Comparison of ENCODE assay signal across 16 mouse cellular contexts in the genomic region with DNA sequence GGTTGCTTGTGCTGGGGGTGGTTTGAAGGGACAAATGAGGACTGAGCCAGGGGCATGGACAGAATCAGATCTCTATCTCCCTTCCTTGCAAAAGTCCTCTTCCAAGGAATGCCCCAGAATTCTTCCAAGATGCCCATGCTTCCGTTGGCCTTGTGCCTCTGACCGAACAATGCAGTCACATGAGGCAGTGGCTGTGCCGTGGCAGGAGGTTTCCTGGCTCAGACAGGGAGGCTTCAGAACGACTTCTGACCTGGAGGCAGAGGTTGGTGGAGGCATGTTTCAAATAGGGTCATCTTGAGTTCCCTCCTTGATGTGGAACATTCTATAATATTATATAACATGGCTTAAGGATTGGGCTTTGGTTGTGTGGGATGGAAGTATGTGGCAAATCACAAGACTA.
"Had no signal": no experiment of that assay in that cellular context is flagged by ENCODE, and none has a peak within 500 bp of the region (broad histone marks: within the 10 kb centered on the region; RNA-seq: fewer than 3 reads in every experiment).

No protein-coding gene starts in this region.

- H3K4me1 ChIP-seq: liver, embryonic 15.5 days; lung, embryonic 15.5 days; stomach, embryonic 15.5 days had no signal

- H3K9me3 ChIP-seq: liver, embryonic 15.5 days; lung, embryonic 15.5 days; neural tube, embryonic 12.5 days; stomach, embryonic 15.5 days had no signal

- H3K27me3 ChIP-seq: lung, embryonic 15.5 days; midbrain, embryonic 12.5 days; neural tube, embryonic 12.5 days; stomach, embryonic 15.5 days had no signal

- H3K27ac ChIP-seq: liver, embryonic 15.5 days; lung, embryonic 15.5 days; macrophage; midbrain, embryonic 12.5 days; neural tube, embryonic 12.5 days; stomach, embryonic 15.5 days; stomach, postnatal 0 days had no signal

- DNase-seq: liver, postnatal 0 days; lung, adult 2 months; lung, postnatal 10 days; midbrain, embryonic 14.5 days; right cerebral cortex, postnatal 14 days; thymus, adult 2 months; thymus, postnatal 25 days; thymus, postnatal 4 days had no signal

- ATAC-seq: liver, postnatal 0 days had no signal

- H3K9ac ChIP-seq: liver, embryonic 15.5 days; liver, postnatal 0 days; lung, embryonic 15.5 days; midbrain, embryonic 12.5 days; neural tube, embryonic 12.5 days; stomach, embryonic 15.5 days had no signal

- H3K36me3 ChIP-seq: liver, embryonic 15.5 days; lung, embryonic 15.5 days; midbrain, embryonic 12.5 days; neural tube, embryonic 12.5 days; stomach, embryonic 15.5 days had no signal

- H3K4me3 ChIP-seq: liver, embryonic 15.5 days; lung, embryonic 15.5 days; megakaryocyte, embryonic 14.5 days; midbrain, embryonic 12.5 days; neural tube, embryonic 12.5 days; stomach, embryonic 15.5 days had no signal

- H3K4me2 ChIP-seq: liver, embryonic 15.5 days; lung, embryonic 15.5 days; midbrain, embryonic 12.5 days; neural tube, embryonic 12.5 days; stomach, embryonic 15.5 days had no signal
